Mouse (Mus musculus) forelimb bud, embryonic 11.5 days (tissue): ENCODE results near the gene Mcl1.
A peak's percentile ranks its signal among the peaks of the same experiment; 100 is the strongest.
"Not testable (repeated sequence)": the region's sequence is repeated elsewhere in the genome, so short reads cannot be mapped to it uniquely, and the experiment has no call there.

Experiments
- DNase-seq: peaks from one replicate; pipeline ENCODE4 v3.0.0-alpha.2; 2012; ENCODE audit warnings: low read depth, low spot score

Gene Mcl1

DNA sequence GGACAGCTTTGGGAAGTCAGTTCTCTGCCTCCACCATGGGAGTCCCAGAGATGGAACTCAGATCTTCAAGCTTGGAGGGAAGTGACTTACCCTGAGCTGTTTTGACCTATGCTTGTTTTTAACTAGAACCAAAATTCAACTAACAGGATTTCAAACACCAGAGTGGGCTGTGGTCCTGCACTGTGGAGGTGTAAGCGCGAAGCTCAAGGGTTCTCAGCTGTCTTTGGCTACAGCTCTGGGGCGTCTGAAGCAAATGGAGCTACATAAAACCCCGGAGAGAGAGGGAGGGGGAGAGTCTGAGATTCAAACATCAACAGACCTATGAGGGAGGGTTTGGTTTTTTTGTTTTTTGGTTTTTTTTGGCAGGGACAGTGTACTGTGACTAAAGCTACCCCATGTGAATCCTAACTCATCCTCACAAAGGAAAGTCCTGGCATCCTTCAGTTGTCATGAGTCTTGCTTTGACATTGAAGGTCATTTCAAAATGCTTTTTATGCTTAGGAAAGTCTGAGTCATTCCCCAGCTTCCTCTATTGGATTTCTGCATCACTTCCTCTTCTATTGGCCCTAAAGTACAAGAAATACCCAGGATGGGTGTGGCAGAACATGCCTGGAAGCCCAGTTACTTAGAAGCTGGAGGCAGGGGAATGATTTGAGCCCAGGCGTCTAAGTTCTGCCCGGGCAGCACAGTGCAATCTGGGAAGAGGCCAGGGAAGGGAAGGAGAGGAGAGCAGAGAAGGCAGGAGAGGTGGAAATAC is 8.1 kb upstream of the Mcl1 start:
- DNase-seq, result no peak

DNA sequence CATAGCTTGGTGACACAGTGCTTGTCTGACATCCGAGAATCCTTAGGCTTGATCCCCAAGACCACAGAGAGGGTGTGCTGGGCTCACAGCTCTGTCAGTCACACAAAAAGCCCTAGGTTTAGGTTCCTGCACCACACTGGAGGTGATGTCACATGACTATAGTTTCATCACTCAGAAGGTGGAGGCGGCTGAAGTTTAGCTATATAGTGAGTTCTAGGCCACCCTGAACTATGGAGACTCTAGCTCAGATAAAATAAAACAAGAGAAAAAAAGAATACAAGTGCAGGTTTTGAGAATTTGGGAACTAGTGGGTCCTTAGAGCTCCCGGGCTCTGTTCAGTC is 7.6 kb upstream of the Mcl1 start:
- DNase-seq, result no peak

- DNase-seq, result no peak
Observed at GRCm38 (mm10) chr3:95651391-95652203, 7.0 kb upstream of the Mcl1 start.

GRCm38 (mm10) chr3:95652204-95652811 is 6.3 kb upstream of the Mcl1 start:
- no peak for DNase-seq

DNA sequence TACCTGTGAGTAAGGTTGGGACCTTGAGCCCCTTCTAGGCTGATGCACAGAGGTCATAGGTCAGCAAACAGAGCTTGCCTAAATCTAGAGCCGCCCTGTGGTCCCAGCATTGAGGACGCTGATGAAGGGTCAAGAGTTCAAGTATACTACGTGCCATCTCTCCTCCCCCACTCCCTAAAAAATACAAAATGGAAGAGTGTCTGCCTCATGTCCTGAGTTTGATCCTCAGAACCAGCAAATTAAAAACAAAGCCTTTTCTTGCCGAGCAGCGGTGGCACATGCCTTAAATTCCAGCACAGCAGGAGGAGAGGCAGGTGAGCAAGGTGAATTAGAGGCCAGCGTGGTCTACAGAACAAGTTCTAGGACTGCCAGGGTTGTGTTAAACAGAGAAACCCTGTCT is 5.7 kb upstream of the Mcl1 start:
- no peak for DNase-seq

DNA sequence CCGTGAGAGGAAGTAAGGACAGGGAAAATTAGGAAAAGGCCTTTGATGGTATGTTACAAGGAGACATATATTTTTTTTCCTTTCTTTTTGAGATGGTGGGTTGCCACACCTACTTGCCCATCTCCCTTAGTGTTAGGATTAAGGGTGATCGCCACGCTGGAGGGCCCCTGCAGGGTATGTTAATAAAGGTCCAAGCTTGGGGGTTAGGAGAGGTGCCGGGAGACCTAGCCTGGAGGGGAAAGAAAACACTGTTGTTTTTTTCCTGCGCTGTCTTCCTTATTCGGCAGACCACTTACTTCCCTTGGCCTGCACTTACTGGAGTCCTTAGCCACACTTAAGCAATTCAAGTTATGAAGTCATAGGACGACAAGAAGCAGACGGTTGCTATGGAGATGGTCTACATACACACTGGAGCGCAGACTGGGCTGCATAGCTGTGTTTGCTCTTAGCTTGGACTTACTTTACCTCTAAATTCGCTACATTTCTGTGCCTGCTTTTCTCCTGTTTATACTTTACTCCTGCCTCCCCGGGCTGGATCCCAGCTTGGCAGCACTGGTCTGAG is 5.0 kb upstream of the Mcl1 start:
- DNase-seq, result no peak

DNA sequence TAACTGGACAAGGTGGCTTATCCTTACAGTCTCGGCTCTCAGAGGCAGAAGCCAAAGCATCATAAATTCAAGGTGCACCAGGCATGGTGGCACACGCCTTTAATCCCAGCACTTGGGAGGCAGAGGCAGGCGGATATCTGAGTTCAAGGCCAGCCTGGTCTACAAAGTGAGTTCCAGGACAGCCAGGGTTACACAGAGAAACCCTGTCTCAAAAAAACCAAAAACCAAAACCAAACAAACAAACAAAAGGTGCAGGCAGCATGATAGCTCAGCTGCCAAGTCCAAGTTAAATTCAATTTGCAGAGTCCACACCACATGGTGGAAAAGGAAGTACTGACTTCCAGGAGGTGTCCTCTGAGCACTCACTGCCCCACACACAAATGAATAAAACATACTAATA is 4.2 kb upstream of the Mcl1 start:
- not testable (repeated sequence) for DNase-seq

- no peak for DNase-seq
Observed at GRCm38 (mm10) chr3:95655437-95655836, 3.2 kb upstream of the Mcl1 start.

- no peak for DNase-seq
Observed at GRCm38 (mm10) chr3:95657108-95657507, 1.5 kb upstream of the Mcl1 start.

GRCm38 (mm10) chr3:95657711-95658110 is 877 bp upstream of the Mcl1 start:
- no peak for DNase-seq

- peak; percentile 80 for DNase-seq
Observed at GRCm38 (mm10) chr3:95658868-95659712, 502 bp downstream of the Mcl1 start.

DNA sequence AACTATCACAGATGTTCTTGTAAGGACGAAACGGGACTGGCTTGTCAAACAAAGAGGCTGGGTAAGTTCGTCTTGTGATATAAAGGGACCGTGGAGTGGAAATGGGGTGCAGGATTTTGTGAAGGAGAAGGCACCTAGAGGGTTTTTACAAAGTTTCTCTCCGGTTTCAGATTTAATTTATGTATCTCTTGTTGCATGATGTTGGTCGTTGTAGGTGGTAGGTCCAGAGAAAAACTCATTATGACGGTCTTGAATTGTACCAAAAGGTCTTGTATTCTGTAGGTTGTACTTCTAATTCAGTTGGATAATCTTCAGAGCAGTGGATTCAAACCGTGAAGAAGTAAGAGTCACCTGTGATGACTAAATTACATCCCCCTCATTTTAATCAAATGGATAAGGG is 1.4 kb downstream of the Mcl1 start:
- no peak for DNase-seq

- DNase-seq, result no peak
Observed at GRCm38 (mm10) chr3:95660788-95661478, 2.3 kb downstream of the Mcl1 start.

- no peak for DNase-seq
Observed at GRCm38 (mm10) chr3:95661945-95662715, 3.5 kb downstream of the Mcl1 start.

DNA sequence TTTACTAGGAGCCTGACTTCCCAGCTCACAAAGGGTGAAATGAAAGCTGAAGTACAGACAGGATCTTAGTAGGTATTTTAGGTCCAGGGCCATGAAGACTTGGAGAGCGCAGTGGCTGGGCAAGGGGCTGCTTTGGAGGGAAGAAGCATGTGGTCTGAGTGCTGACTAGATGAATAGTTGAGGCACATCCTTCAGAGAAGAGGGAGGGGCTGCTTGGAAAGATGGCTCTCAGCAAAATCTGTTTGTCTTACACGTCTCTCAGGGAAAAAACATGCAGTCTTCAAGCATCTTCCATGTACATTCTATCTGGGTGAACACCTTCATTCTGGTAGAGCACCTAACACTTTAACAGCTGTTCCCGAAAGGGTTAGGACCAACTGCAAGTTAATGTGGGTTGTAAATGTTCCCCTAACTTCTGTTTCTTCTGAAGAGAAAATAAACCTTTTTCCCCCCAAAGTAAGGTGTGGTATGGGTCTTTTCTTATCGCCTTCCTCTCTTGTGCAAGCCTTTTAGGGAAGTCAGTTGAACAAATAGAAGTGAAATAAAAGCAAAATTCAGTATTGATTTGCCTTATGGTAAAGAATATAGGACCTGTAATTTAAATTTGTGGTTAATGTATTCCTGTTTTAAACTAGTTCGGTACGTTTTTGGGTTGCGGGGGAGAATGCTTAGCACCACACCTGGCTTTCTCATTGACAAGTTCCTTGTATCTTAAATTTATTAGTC is 4.3 kb downstream of the Mcl1 start:
- no peak for DNase-seq

- no peak for DNase-seq
Observed at GRCm38 (mm10) chr3:95663486-95663885, 4.9 kb downstream of the Mcl1 start.

DNA sequence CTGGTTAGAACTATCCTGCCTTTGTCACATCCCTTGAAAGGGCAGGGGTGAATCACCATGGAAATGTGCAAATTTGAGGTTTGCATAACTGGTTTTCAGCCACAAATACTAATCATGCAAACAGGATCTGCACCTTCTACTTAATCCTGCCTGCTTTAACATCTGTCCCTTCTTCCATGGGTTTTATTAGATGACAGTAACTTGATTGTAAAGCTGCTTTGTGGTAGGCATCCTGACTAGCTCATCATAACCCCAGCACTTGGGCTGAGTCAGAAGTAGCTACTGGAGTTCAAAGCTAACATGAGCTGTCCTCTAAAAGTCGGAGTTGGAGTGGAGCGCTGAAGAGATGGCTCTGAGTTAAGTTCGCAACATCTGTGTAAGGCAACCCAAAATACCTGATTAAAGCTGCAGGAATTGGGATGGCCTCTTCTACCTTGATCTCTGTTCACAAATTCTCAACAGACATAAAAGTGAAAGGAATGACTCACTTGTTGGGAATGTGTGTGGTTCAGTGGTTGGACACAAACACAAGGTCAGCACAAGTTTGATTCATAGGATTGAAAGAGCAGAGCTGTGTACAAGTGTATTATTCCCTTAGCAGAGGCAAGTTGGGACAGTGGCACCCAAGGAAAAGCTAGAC is 5.5 kb downstream of the Mcl1 start:
- no peak for DNase-seq

- DNase-seq, result no peak
Observed at GRCm38 (mm10) chr3:95664940-95665352, 6.4 kb downstream of the Mcl1 start.
